Mouse (Mus musculus) hindbrain, embryonic 15.5 days (tissue): ENCODE results near the gene Mrpl54. TPM values are rescaled to one million over a fixed set of nuclear protein-coding genes. Genes with fewer than 3 reads are reported as not detected.

Experiments
- ATAC-seq: fragments of 200-750 bp; cut with Nextera tagmentation; 2 replicates; pipeline ENCODE4 v1.8.0; 2017; ENCODE audit warnings: low read depth, moderate number of reproducible peaks, moderate TSS enrichment; ENCODE audit not compliant: low FRiP score
- H3K27ac ChIP-seq: fragments of 300-500 bp; sonication (generic); replicated peaks from 2 replicates; pipeline ENCODE4 v1.5.1; 2015; ENCODE audit warnings: mild to moderate bottlenecking, inconsistent platforms
- H3K27me3 ChIP-seq: fragments of 300-500 bp; sonication (generic); 2 replicates; pipeline ENCODE4 v1.6.1; 2015; ENCODE audit warnings: control low read depth, inconsistent platforms
- H3K36me3 ChIP-seq: fragments of 300-500 bp; sonication (generic); 2 replicates; pipeline ENCODE4 v1.6.1; 2015; ENCODE audit warnings: control low read depth, inconsistent platforms
- H3K4me1 ChIP-seq: fragments of 300-500 bp; sonication (generic); replicated peaks from 2 replicates; pipeline ENCODE4 v1.6.1; 2015; ENCODE audit warnings: control low read depth, inconsistent platforms
- H3K4me2 ChIP-seq: fragments of 300-500 bp; sonication (generic); 2 replicates; pipeline ENCODE4 v1.6.1; 2015; ENCODE audit warnings: moderate library complexity, mild to moderate bottlenecking, inconsistent platforms
- H3K4me3 ChIP-seq: fragments of 300-500 bp; sonication (generic); 2 replicates; pipeline ENCODE4 v1.5.1; 2015; ENCODE audit warnings: mild to moderate bottlenecking, inconsistent platforms
- H3K9ac ChIP-seq: fragments of 300-500 bp; sonication (generic); 2 replicates; pipeline ENCODE4 v1.6.1; 2015; ENCODE audit warnings: inconsistent platforms
- H3K9me3 ChIP-seq: fragments of 300-500 bp; sonication (generic); 2 replicates; pipeline ENCODE4 v1.6.1; 2016; ENCODE audit warnings: control low read depth, inconsistent platforms
- WGBS: fragments of 180-500 bp; shearing (Covaris S2); methylation state at CpG from one replicate; pipeline ENCODE4 v1.1.7; 2015; 5-methylcytosine and 5-hydroxymethylcytosine counted together
- polyA plus RNA-seq: library from polyadenylated mRNA; unstranded; fragments of >200 nt; fragmentation: Nextera tagmentation; extraction: Ambion mirVana; gene quantifications from 2 replicates; pipeline ENCODE4 v1.2.1, GENCODE M21; 2015

The Mrpl54 gene
- 121 and 144 TPM in 2 replicates for polyA plus RNA-seq

DNA sequence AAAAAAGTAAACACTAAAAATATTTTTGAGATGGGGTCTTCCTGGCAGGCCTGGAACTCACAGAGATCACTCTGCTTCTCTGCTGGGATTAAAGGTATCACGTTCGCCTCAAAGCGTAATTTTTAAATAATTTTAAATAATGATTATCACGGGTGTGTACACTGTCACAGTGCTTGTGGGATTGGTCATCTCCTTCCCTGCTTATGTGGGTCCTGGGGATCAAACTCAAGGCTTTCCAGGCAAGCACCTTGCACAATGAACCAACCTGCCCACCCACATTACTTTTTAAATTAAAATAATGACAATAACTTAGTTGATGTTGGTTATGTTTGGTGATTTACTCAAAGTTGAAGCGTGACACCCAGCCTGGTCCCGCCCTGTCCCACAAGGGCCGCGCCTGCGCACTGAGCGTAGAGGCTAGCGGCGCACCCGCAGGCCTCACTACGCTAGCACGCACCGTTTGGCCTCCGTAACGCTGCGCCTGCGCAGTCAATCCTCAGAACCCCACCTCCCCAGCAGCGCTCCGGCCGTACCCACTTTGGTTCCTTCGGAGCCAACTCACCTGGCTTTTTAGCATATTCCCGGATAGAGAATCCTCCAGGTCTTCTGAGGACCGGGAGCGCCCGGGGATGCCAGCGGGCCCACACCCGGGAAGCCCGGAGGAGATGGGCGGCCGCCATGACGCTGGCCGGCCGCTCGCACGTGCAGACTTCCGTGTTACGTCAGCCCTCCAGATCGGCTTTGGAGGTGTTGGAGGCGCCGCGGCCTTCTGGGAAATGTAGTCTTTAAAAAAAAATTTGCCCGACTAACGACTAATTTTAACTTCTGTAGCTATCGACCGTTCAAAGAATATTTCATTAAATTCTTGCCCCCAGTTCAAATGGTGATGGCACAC lies at the start of gene Mrpl54, which contains the start of gene Apba3:
TSS of gene Mrpl54 (minus strand) at position 724 of the 895 bp plus-strand sequence.
TSS of gene Apba3 (plus strand) at position 750 of the 895 bp plus-strand sequence.
- Histone ChIP-seq H3K9ac (peak within 1 kb of the TSS; percentile 66), H3K27ac (peak within 1 kb of the TSS; percentile 90), H3K36me3 (peaks cover 9% of the 10 kb centered on the region), H3K4me3 (peak within 1 kb of the TSS; percentile 69), H3K4me2 (peak within 1 kb of the TSS; percentile 76), H3K27me3 (no peaks in the 10 kb centered on the region), H3K9me3 (no peaks in the 10 kb centered on the region), H3K4me1 (peaks cover 26% of the 10 kb centered on the region)
- ATAC-seq, result peak; percentile 92
- under 1% methylated on average over 48 of the region's 48 CpGs for WGBS

- WGBS, result 94% methylated on average over 16 of the region's 16 CpGs
Measured at GRCm38 (mm10) chr10:81315587-81315986, 48.9 kb upstream of the Mrpl54 start.

DNA sequence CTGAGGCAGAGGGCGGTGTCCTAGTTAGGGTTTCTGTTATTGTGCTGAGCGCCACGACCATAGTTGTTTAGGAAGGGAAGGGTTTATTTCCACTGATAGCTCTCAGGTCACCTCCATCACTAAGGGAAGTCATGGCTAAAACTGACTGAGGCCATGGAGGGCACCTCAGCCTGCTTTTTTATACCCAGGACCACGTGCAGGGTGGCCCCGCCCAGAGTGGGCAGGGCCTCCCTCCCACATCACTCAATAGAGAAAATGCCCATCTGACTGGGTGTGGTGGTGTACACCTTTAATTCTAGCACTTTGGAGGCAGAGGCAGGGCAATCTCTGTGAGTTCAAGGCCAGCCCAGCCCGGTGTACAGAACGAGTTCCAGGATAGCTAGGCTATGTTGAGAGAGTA lies 47.5 kb upstream of the Mrpl54 start:
- H3K27me3 ChIP-seq, result no peaks in the 10 kb centered on the region
- 79% methylated on average over 7 of the region's 7 CpGs for WGBS
- no peak overlapping the region for H3K4me2 ChIP-seq
- no peak overlapping the region for H3K9ac ChIP-seq
- H3K27ac ChIP-seq, result no peak overlapping the region
- no peak for ATAC-seq
- H3K4me3 ChIP-seq, result no peak overlapping the region
- peaks cover 6% of the 10 kb centered on the region for H3K4me1 ChIP-seq
- H3K36me3 ChIP-seq, result peaks cover 77% of the 10 kb centered on the region
- no peaks in the 10 kb centered on the region for H3K9me3 ChIP-seq

More at GRCm38 (mm10) chr10:81315587-81315986, 48.9 kb upstream of the Mrpl54 start:
- no peak for ATAC-seq
- no peaks in the 10 kb centered on the region for H3K27me3 ChIP-seq
- H3K4me1 ChIP-seq, result peaks cover 14% of the 10 kb centered on the region
- H3K9ac ChIP-seq, result no peak overlapping the region
- no peak overlapping the region for H3K27ac ChIP-seq
- H3K4me2 ChIP-seq, result no peak overlapping the region
- H3K4me3 ChIP-seq, result no peak overlapping the region
- H3K9me3 ChIP-seq, result no peaks in the 10 kb centered on the region
- H3K36me3 ChIP-seq, result peaks cover 64% of the 10 kb centered on the region

DNA sequence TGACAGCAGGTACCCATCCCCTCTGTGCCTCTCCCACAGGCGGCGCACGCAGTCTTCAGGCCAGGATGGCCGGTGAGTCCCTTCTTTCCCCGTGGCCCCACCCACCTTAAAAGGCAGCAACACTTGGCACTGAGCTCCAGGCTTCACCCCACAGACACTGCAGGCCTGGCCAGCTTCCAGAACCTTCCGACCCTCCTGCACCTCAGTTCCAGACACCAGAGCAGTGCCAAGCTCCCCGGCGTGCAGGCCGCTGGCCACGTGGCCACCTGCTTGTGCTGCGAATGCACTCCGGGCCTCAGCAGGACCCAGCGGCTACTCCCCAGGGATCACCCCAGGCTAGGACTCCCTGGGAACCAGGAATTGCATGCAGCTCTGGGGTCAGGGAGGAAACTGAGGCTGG lies 46.8 kb upstream of the Mrpl54 start:
- Histone ChIP-seq H3K9ac (no peak overlapping the region), H3K36me3 (peaks cover 82% of the 10 kb centered on the region), H3K4me3 (no peak overlapping the region), H3K9me3 (no peaks in the 10 kb centered on the region), H3K27ac (no peak overlapping the region), H3K4me1 (0 out of 2 replicates have a peak, but pooled peaks cover under 1% of the 10 kb centered on the region), H3K4me2 (no peak overlapping the region), H3K27me3 (no peaks in the 10 kb centered on the region)
- no peak for ATAC-seq
- 91% methylated on average over 13 of the region's 13 CpGs for WGBS

- 94% methylated on average over 5 of the region's 5 CpGs for WGBS
Measured at GRCm38 (mm10) chr10:81309571-81309970, 42.8 kb upstream of the Mrpl54 start.

GRCm38 (mm10) chr10:81306837-81307682 lies 40.3 kb upstream of the Mrpl54 start:
- no peaks in the 10 kb centered on the region for H3K9me3 ChIP-seq
- H3K4me1 ChIP-seq, result 0 out of 2 replicates have a peak, but pooled peaks cover 16% of the 10 kb centered on the region
- H3K27ac ChIP-seq, result no peak overlapping the region
- no peak for ATAC-seq
- WGBS, result 94% methylated on average over 21 of the region's 21 CpGs
- H3K9ac ChIP-seq, result no peak overlapping the region
- H3K4me2 ChIP-seq, result no peak overlapping the region
- peaks cover 57% of the 10 kb centered on the region for H3K36me3 ChIP-seq
- H3K4me3 ChIP-seq, result no peak overlapping the region
- no peaks in the 10 kb centered on the region for H3K27me3 ChIP-seq

More at GRCm38 (mm10) chr10:81309571-81309970, 42.8 kb upstream of the Mrpl54 start:
- H3K27ac ChIP-seq, result no peak overlapping the region
- H3K27me3 ChIP-seq, result no peaks in the 10 kb centered on the region
- no peaks in the 10 kb centered on the region for H3K9me3 ChIP-seq
- H3K4me3 ChIP-seq, result no peak overlapping the region
- ATAC-seq, result no peak
- no peak overlapping the region for H3K4me2 ChIP-seq
- peaks cover 80% of the 10 kb centered on the region for H3K36me3 ChIP-seq
- no peak overlapping the region for H3K9ac ChIP-seq
- no peaks in the 10 kb centered on the region for H3K4me1 ChIP-seq

GRCm38 (mm10) chr10:81306173-81306668 lies 39.5 kb upstream of the Mrpl54 start:
- WGBS, result 94% methylated on average over 12 of the region's 12 CpGs
- Histone ChIP-seq H3K27ac (no peak overlapping the region), H3K4me1 (0 out of 2 replicates have a peak, but pooled peaks cover 20% of the 10 kb centered on the region), H3K27me3 (no peaks in the 10 kb centered on the region), H3K9me3 (no peaks in the 10 kb centered on the region), H3K9ac (no peak overlapping the region), H3K4me3 (no peak overlapping the region), H3K36me3 (peaks cover 49% of the 10 kb centered on the region), H3K4me2 (no peak overlapping the region)
- no peak for ATAC-seq

- Histone ChIP-seq H3K4me1 (peaks cover 21% of the 10 kb centered on the region; the same call in 1 of the 2 replicates), H3K36me3 (peaks cover 44% of the 10 kb centered on the region), H3K4me3 (no peak overlapping the region), H3K9ac (no peak overlapping the region), H3K9me3 (no peaks in the 10 kb centered on the region), H3K4me2 (no peak overlapping the region), H3K27ac (no peak overlapping the region), H3K27me3 (no peaks in the 10 kb centered on the region)
- no peak for ATAC-seq
- WGBS, result 94% methylated on average over 14 of the region's 14 CpGs
Measured at GRCm38 (mm10) chr10:81305663-81306062, 38.9 kb upstream of the Mrpl54 start.

GRCm38 (mm10) chr10:81304597-81305238 lies 38.0 kb upstream of the Mrpl54 start:
- no peak overlapping the region for H3K4me3 ChIP-seq
- no peak for ATAC-seq
- H3K36me3 ChIP-seq, result peaks cover 34% of the 10 kb centered on the region
- no peak overlapping the region for H3K9ac ChIP-seq
- no peak overlapping the region for H3K27ac ChIP-seq
- no peaks in the 10 kb centered on the region for H3K27me3 ChIP-seq
- no peaks in the 10 kb centered on the region for H3K9me3 ChIP-seq
- 30% methylated on average over 9 of the region's 9 CpGs for WGBS
- H3K4me2 ChIP-seq, result no peak overlapping the region
- H3K4me1 ChIP-seq, result peaks cover 21% of the 10 kb centered on the region; the same call in 1 of the 2 replicates

DNA sequence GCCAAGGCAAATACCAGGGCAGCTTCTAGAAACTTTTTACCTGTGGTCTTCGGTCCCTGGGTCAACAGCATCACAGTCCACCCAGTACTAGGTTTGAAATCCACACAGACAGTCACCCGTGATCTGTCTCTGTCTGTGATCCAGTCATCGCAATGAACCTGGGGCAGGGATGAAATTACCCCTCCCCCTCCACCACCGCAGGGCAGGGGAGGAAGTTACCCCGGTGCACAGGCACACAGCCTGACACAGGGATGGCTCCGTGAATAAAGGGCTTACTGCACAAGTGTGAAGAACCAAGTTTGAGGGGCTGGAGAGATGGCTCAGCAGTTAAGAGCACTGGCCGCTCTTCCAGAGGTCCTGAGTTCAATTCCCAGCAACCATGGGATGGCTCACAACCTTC lies 37.0 kb upstream of the Mrpl54 start:
- Histone ChIP-seq H3K36me3 (peaks cover 26% of the 10 kb centered on the region), H3K4me2 (no peak overlapping the region), H3K27me3 (no peaks in the 10 kb centered on the region), H3K4me3 (no peak overlapping the region), H3K4me1 (peaks cover 25% of the 10 kb centered on the region), H3K9ac (no peak overlapping the region), H3K9me3 (no peaks in the 10 kb centered on the region), H3K27ac (no peak overlapping the region)
- WGBS, result 78% methylated on average over 7 of the region's 7 CpGs
- ATAC-seq, result no peak

DNA sequence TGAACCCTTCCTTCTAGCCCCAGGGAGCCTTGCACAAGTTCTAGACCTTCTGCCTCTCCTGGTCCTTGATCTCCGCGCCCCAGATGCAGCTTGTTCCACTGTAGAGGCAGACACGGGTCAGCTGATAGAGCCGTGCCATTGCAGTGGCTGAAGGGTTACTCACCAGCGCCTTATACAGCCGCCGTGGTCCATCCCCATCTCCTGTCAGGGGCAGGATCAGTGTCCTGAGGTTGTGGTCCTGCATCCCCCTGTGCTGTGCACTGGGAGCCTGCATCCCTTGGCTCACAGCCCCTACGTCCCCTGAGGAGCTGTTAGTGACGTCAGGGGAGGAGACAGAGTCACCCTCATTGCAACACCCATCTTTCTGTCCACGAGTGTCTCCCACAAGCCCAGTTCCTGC lies 36.5 kb upstream of the Mrpl54 start:
- H3K36me3 ChIP-seq, result peaks cover 21% of the 10 kb centered on the region
- no peak overlapping the region for H3K9ac ChIP-seq
- H3K27me3 ChIP-seq, result no peaks in the 10 kb centered on the region
- H3K9me3 ChIP-seq, result no peaks in the 10 kb centered on the region
- H3K27ac ChIP-seq, result no peak overlapping the region
- 80% methylated on average over 10 of the region's 10 CpGs for WGBS
- no peak overlapping the region for H3K4me3 ChIP-seq
- H3K4me1 ChIP-seq, result peaks cover 25% of the 10 kb centered on the region
- no peak overlapping the region for H3K4me2 ChIP-seq
- no peak for ATAC-seq
